Mouse (Mus musculus) kidney, adult 2 months (tissue): ENCODE measurements around the gene Gdpgp1.

ENCODE experiments used
- CTCF ChIP-seq: fragments of 200-500 bp; conservative IDR thresholded peaks from 2 replicates; pipeline ENCODE4 v1.5.1; 2011; ENCODE audit warnings: low read depth, mild to moderate bottlenecking, control low read depth, low read length, moderate library complexity, mixed read lengths; ENCODE audit not compliant: insufficient read depth, insufficient read length
- POLR2A ChIP-seq: fragments of 200-500 bp; IDR thresholded peaks from one replicate; pipeline ENCODE4 v1.6.1; 2011; ENCODE audit warnings: low read depth, low read length, control low read depth

- no peak for TF ChIP-seq CTCF
- no peak for TF ChIP-seq POLR2A
Observed at GRCm38 (mm10) chr7:80201888-80202540, 30.7 kb upstream of the Gdpgp1 start.
